Mouse (Mus musculus) hindbrain, embryonic 11.5 days (tissue): ENCODE results near the gene Gm8369. TPM values are rescaled to one million over a fixed set of nuclear protein-coding genes. Genes with fewer than 3 reads are reported as not detected.
"Not testable (repeated sequence)": the region's sequence is repeated elsewhere in the genome, so short reads cannot be mapped to it uniquely, and the experiment has no call there.

Experiments used
- ATAC-seq: fragments of 200-750 bp; cut with Nextera tagmentation; 2 replicates; pipeline ENCODE4 v1.8.0; 2017; ENCODE audit warnings: mild to moderate bottlenecking, moderate TSS enrichment, moderate library complexity; ENCODE audit not compliant: low FRiP score
- DNase-seq: peaks from one replicate; pipeline ENCODE4 v3.0.0-alpha.2; 2015; ENCODE audit warnings: low spot score
- H3K27ac ChIP-seq: fragments of 300-500 bp; sonication (generic); 2 replicates; pipeline ENCODE4 v1.5.1; 2014; ENCODE audit warnings: mild to moderate bottlenecking, low read depth, low read length
- H3K27me3 ChIP-seq: fragments of 300-500 bp; sonication (generic); 2 replicates; pipeline ENCODE4 v1.6.1; 2014; ENCODE audit warnings: mild to moderate bottlenecking, low read length, moderate library complexity, mixed read lengths; ENCODE audit not compliant: control insufficient read depth, insufficient read depth
- H3K36me3 ChIP-seq: fragments of 300-500 bp; sonication (generic); 2 replicates; pipeline ENCODE4 v1.6.1; 2014; ENCODE audit warnings: mild to moderate bottlenecking, low read length, moderate library complexity, mixed read lengths; ENCODE audit not compliant: control insufficient read depth, insufficient read depth
- H3K4me1 ChIP-seq: fragments of 300-500 bp; sonication (generic); replicated peaks from 2 replicates; pipeline ENCODE4 v1.6.1; 2014; ENCODE audit warnings: low read length, mixed read lengths; ENCODE audit not compliant: control insufficient read depth, insufficient read depth
- H3K4me2 ChIP-seq: fragments of 300-500 bp; sonication (generic); replicated peaks from 2 replicates; pipeline ENCODE4 v1.6.1; 2014; ENCODE audit warnings: mild to moderate bottlenecking, low read depth, low read length
- H3K4me3 ChIP-seq: fragments of 300-500 bp; sonication (generic); 2 replicates; pipeline ENCODE4 v1.5.1; 2014; ENCODE audit warnings: low read depth, low read length
- H3K9ac ChIP-seq: fragments of 300-500 bp; sonication (generic); 2 replicates; pipeline ENCODE4 v1.6.1; 2014; ENCODE audit warnings: low read depth, low read length
- H3K9me3 ChIP-seq: fragments of 300-500 bp; sonication (generic); 2 replicates; pipeline ENCODE4 v1.6.1; 2016; ENCODE audit warnings: low read length; ENCODE audit not compliant: control insufficient read depth
- WGBS: fragments of 180-500 bp; shearing (Covaris S2); extraction: QIAGEN DNeasy Blood & Tissue Kit; methylation state at CpG from one replicate; pipeline ENCODE4 v1.1.7; 2014; 5-methylcytosine and 5-hydroxymethylcytosine counted together
- polyA plus RNA-seq: library from polyadenylated mRNA; unstranded; fragments of >200 nt; fragmentation: Nextera tagmentation; extraction: Ambion mirVana; gene quantifications from 2 replicates; pipeline ENCODE4 v1.2.1, GENCODE M21; 2014

The Gm8369 gene
- polyA plus RNA-seq, result not detected in 2 replicates

GRCm38 (mm10) chr19:11485746-11486145 is at the start of gene Gm8369:
Gene Gm8369 (plus strand): TSS chr19:11485938.
- Histone ChIP-seq H3K9me3 (no peaks in the 10 kb centered on the region), H3K4me3 (no peak within 1 kb of the TSS), H3K4me2 (no peak within 1 kb of the TSS), H3K27me3 (no peaks in the 10 kb centered on the region), H3K36me3 (no peaks in the 10 kb centered on the region), H3K9ac (no peak within 1 kb of the TSS), H3K27ac (no peak within 1 kb of the TSS), H3K4me1 (no peaks in the 10 kb centered on the region)
- 86% methylated on average over 2 of the region's 2 CpGs for WGBS
- DNase-seq (no peak), ATAC-seq (no peak)

GRCm38 (mm10) chr19:11443338-11443737 is 42.4 kb upstream of the Gm8369 start, which contains the start of gene Ms4a4b:
Gene Ms4a4b (plus strand): TSS chr19:11443553.
- no peak within 1 kb of the TSS for H3K9ac ChIP-seq
- no peaks in the 10 kb centered on the region for H3K27me3 ChIP-seq
- no peaks in the 10 kb centered on the region for H3K9me3 ChIP-seq
- H3K4me1 ChIP-seq, result no peaks in the 10 kb centered on the region
- no peak within 1 kb of the TSS for H3K4me3 ChIP-seq
- ATAC-seq (no peak), DNase-seq (no peak)
- H3K36me3 ChIP-seq, result no peaks in the 10 kb centered on the region
- H3K27ac ChIP-seq, result no peak within 1 kb of the TSS
- no peak within 1 kb of the TSS for H3K4me2 ChIP-seq

GRCm38 (mm10) chr19:11443964-11444363 is 41.8 kb upstream of the Gm8369 start:
- Histone ChIP-seq H3K4me3 (no peak overlapping the region), H3K36me3 (no peaks in the 10 kb centered on the region), H3K27me3 (no peaks in the 10 kb centered on the region), H3K4me2 (no peak overlapping the region), H3K4me1 (no peaks in the 10 kb centered on the region), H3K9ac (no peak overlapping the region), H3K27ac (no peak overlapping the region), H3K9me3 (no peaks in the 10 kb centered on the region)
- no peak for DNase-seq
- ATAC-seq, result no peak
- 85% methylated on average over 5 of the region's 5 CpGs for WGBS

- no peak for DNase-seq
- no peak overlapping the region for H3K27ac ChIP-seq
- H3K4me2 ChIP-seq, result no peak overlapping the region
- no peaks in the 10 kb centered on the region for H3K9me3 ChIP-seq
- no peak overlapping the region for H3K9ac ChIP-seq
- WGBS, result 91% methylated on average over 2 of the region's 2 CpGs
- H3K4me3 ChIP-seq, result no peak overlapping the region
- ATAC-seq, result no peak
- H3K27me3 ChIP-seq, result no peaks in the 10 kb centered on the region
- no peaks in the 10 kb centered on the region for H3K36me3 ChIP-seq
- H3K4me1 ChIP-seq, result no peaks in the 10 kb centered on the region
Measured at GRCm38 (mm10) chr19:11447238-11447637, 38.5 kb upstream of the Gm8369 start.

GRCm38 (mm10) chr19:11459041-11459440 is 26.7 kb upstream of the Gm8369 start:
- H3K27me3 ChIP-seq, H3K36me3 ChIP-seq, H3K9ac ChIP-seq, ATAC-seq, H3K9me3 ChIP-seq, H3K27ac ChIP-seq, H3K4me2 ChIP-seq, H3K4me3 ChIP-seq, H3K4me1 ChIP-seq, DNase-seq: not testable (repeated sequence)
- 84% methylated on average over 2 of the region's 4 CpGs for WGBS

GRCm38 (mm10) chr19:11464795-11465194 is 20.9 kb upstream of the Gm8369 start:
- not testable (repeated sequence) for H3K9me3 ChIP-seq, H3K36me3 ChIP-seq, H3K27me3 ChIP-seq, DNase-seq, H3K9ac ChIP-seq, H3K4me1 ChIP-seq, ATAC-seq, H3K27ac ChIP-seq, H3K4me2 ChIP-seq, H3K4me3 ChIP-seq
- 45% methylated on average over 1 of the region's 1 CpGs for WGBS

GRCm38 (mm10) chr19:11466471-11466870 is 19.3 kb upstream of the Gm8369 start:
- ATAC-seq (no peak), DNase-seq (no peak)
- Histone ChIP-seq H3K4me1 (no peaks in the 10 kb centered on the region), H3K9me3 (no peaks in the 10 kb centered on the region), H3K9ac (no peak overlapping the region), H3K4me3 (no peak overlapping the region), H3K27me3 (no peaks in the 10 kb centered on the region), H3K27ac (no peak overlapping the region), H3K36me3 (no peaks in the 10 kb centered on the region), H3K4me2 (no peak overlapping the region)
- WGBS, result 78% methylated on average over 5 of the region's 5 CpGs

GRCm38 (mm10) chr19:11468361-11468760 is 17.4 kb upstream of the Gm8369 start:
- not testable (repeated sequence) for H3K4me2 ChIP-seq, DNase-seq, H3K27me3 ChIP-seq, H3K36me3 ChIP-seq, H3K27ac ChIP-seq, H3K9me3 ChIP-seq, H3K4me1 ChIP-seq, H3K4me3 ChIP-seq, H3K9ac ChIP-seq, ATAC-seq
- WGBS, result 76% methylated on average over 1 of the region's 1 CpGs

GRCm38 (mm10) chr19:11469215-11469614 is 16.5 kb upstream of the Gm8369 start, which contains the start of gene Ms4a6c:
Gene Ms4a6c (plus strand): TSS chr19:11469366.
- H3K9me3 ChIP-seq, H3K36me3 ChIP-seq, DNase-seq, H3K27me3 ChIP-seq, H3K9ac ChIP-seq, H3K4me1 ChIP-seq, H3K27ac ChIP-seq, H3K4me3 ChIP-seq, ATAC-seq, H3K4me2 ChIP-seq: not testable (repeated sequence)
- 93% methylated on average over 4 of the region's 4 CpGs for WGBS
